Mouse (Mus musculus) embryonic facial prominence, embryonic 11.5 days (tissue): ENCODE data around the gene Mcm9. TPM values are rescaled to one million over a fixed set of nuclear protein-coding genes. Genes with fewer than 3 reads are reported as not detected.

Experiments used
- ATAC-seq: fragments of 200-750 bp; cut with Nextera tagmentation; replicated peaks from 2 replicates; pipeline ENCODE4 v1.8.0; 2017; ENCODE audit warnings: low read depth; ENCODE audit not compliant: insufficient number of reproducible peaks, low FRiP score, low TSS enrichment
- DNase-seq: peaks from one replicate; pipeline ENCODE4 v3.0.0-alpha.2; 2015; ENCODE audit warnings: low spot score
- H3K27ac ChIP-seq: fragments of 300-500 bp; sonication (generic); replicated peaks from 2 replicates; pipeline ENCODE4 v1.5.1; 2014; ENCODE audit warnings: mild to moderate bottlenecking, low read depth, low read length, control low read depth
- H3K27me3 ChIP-seq: fragments of 300-500 bp; sonication (generic); 2 replicates; pipeline ENCODE4 v1.6.1; 2014; ENCODE audit warnings: mild to moderate bottlenecking, low read length, moderate library complexity, mixed read lengths; ENCODE audit not compliant: control insufficient read depth, insufficient read depth
- H3K36me3 ChIP-seq: fragments of 300-500 bp; sonication (generic); replicated peaks from 2 replicates; pipeline ENCODE4 v1.6.1; 2014; ENCODE audit warnings: low read depth, mild to moderate bottlenecking, low read length, moderate library complexity, mixed read lengths; ENCODE audit not compliant: control insufficient read depth, insufficient read depth
- H3K4me1 ChIP-seq: fragments of 300-500 bp; sonication (generic); 2 replicates; pipeline ENCODE4 v1.6.1; 2014; ENCODE audit warnings: low read length, mixed read lengths; ENCODE audit not compliant: control insufficient read depth, insufficient read depth
- H3K4me2 ChIP-seq: fragments of 300-500 bp; sonication (generic); 2 replicates; pipeline ENCODE4 v1.6.1; 2014; ENCODE audit warnings: low read depth, mild to moderate bottlenecking, control low read depth, low read length, moderate library complexity
- H3K4me3 ChIP-seq: fragments of 300-500 bp; sonication (generic); 2 replicates; pipeline ENCODE4 v1.5.1; 2014; ENCODE audit warnings: low read depth, low read length, control low read depth
- H3K9ac ChIP-seq: fragments of 300-500 bp; sonication (generic); replicated peaks from 2 replicates; pipeline ENCODE4 v1.6.1; 2014; ENCODE audit warnings: mild to moderate bottlenecking, control low read depth, low read length
- H3K9me3 ChIP-seq: fragments of 300-500 bp; sonication (generic); replicated peaks from 2 replicates; pipeline ENCODE4 v1.6.1; 2016; ENCODE audit warnings: mild to moderate bottlenecking, low read length, inconsistent platforms, mixed read lengths; ENCODE audit not compliant: control insufficient read depth
- WGBS: fragments of 180-500 bp; shearing (Covaris S2); extraction: QIAGEN DNeasy Blood & Tissue Kit; methylation state at CpG from one replicate; pipeline ENCODE4 v1.1.7; 2014; 5-methylcytosine and 5-hydroxymethylcytosine counted together
- polyA plus RNA-seq: library from polyadenylated mRNA; unstranded; fragments of >200 nt; fragmentation: Nextera tagmentation; extraction: Ambion mirVana; gene quantifications from 2 replicates; pipeline ENCODE4 v1.2.1, GENCODE M21; 2014

Gene Mcm9
- polyA plus RNA-seq, 1 experiment from 2014 or later = 18.2 TPM

- Histone ChIP-seq H3K9me3 (no peaks in the 10 kb centered on the region), H3K4me2 (peak overlapping the region; percentile 50), H3K27ac (peak overlapping the region; percentile 99), H3K36me3 (no peaks in the 10 kb centered on the region), H3K9ac (peak overlapping the region; percentile 98), H3K27me3 (no peaks in the 10 kb centered on the region), H3K4me1 (no peaks in the 10 kb centered on the region), H3K4me3 (peak overlapping the region; percentile 95)
- ATAC-seq = peak; percentile 19; the same call in 1 of the 2 replicates
- 1% methylated on average over 62 of the region's 99 CpGs for WGBS
- DNase-seq = peak; percentile 54
These were observed 32.9 kb downstream of the Mcm9 start for GRCm38 (mm10) chr10:53597121-53597881.

- Histone ChIP-seq H3K36me3 (no peaks in the 10 kb centered on the region), H3K27ac (peak within 1 kb of the TSS; percentile 99), H3K27me3 (no peaks in the 10 kb centered on the region), H3K9me3 (no peaks in the 10 kb centered on the region), H3K9ac (peak within 1 kb of the TSS; percentile 98), H3K4me1 (no peaks in the 10 kb centered on the region), H3K4me2 (peak within 1 kb of the TSS; percentile 56), H3K4me3 (peak within 1 kb of the TSS; percentile 95)
- 0% methylated on average over 49 of the region's 52 CpGs for WGBS
- DNase-seq (peak; percentile 96), ATAC-seq (peak; percentile 98)
These were observed 33.5 kb downstream of the Mcm9 start, which contains the start of gene Asf1a for GRCm38 (mm10) chr10:53596677-53597120. Asf1a (plus strand) TSS chr10:53596757.

GRCm38 (mm10) chr10:53595744-53596676 lies 34.2 kb downstream of the Mcm9 start:
- no peaks in the 10 kb centered on the region for H3K27me3 ChIP-seq
- DNase-seq (peak; percentile 26), ATAC-seq (peak; percentile 94)
- no peaks in the 10 kb centered on the region for H3K36me3 ChIP-seq
- peak overlapping the region; percentile 79 for H3K27ac ChIP-seq
- H3K9me3 ChIP-seq = no peaks in the 10 kb centered on the region
- peak overlapping the region; percentile 38 for H3K4me3 ChIP-seq
- H3K9ac ChIP-seq = peak overlapping the region; percentile 76
- H3K4me1 ChIP-seq = no peaks in the 10 kb centered on the region
- WGBS = 9% methylated on average over 26 of the region's 27 CpGs
- peak overlapping the region; percentile 56 for H3K4me2 ChIP-seq

- no peak overlapping the region for H3K9ac ChIP-seq
- WGBS = 78% methylated on average over 3 of the region's 3 CpGs
- no peak overlapping the region for H3K27ac ChIP-seq
- H3K4me1 ChIP-seq = no peaks in the 10 kb centered on the region
- no peaks in the 10 kb centered on the region for H3K36me3 ChIP-seq
- ATAC-seq (no peak), DNase-seq (no peak)
- H3K4me3 ChIP-seq = no peak overlapping the region
- no peaks in the 10 kb centered on the region for H3K9me3 ChIP-seq
- no peaks in the 10 kb centered on the region for H3K27me3 ChIP-seq
- H3K4me2 ChIP-seq = no peak overlapping the region
These were observed 44.5 kb downstream of the Mcm9 start for GRCm38 (mm10) chr10:53585777-53586176.

GRCm38 (mm10) chr10:53581087-53581486 lies 49.2 kb downstream of the Mcm9 start:
- WGBS = 26% methylated on average over 11 of the region's 12 CpGs
- H3K4me1 ChIP-seq = no peaks in the 10 kb centered on the region
- H3K36me3 ChIP-seq = no peaks in the 10 kb centered on the region
- no peaks in the 10 kb centered on the region for H3K27me3 ChIP-seq
- no peak overlapping the region for H3K9ac ChIP-seq
- ATAC-seq = peak; percentile 75
- H3K4me3 ChIP-seq = peak overlapping the region; percentile 22
- no peak overlapping the region for H3K27ac ChIP-seq
- H3K9me3 ChIP-seq = no peaks in the 10 kb centered on the region
- no peak for DNase-seq
- H3K4me2 ChIP-seq = peak overlapping the region; percentile 44

- peak overlapping the region; percentile 41; the same call in 1 of the 2 replicates for H3K9ac ChIP-seq
- H3K27ac ChIP-seq = no peak overlapping the region
- peak; percentile 35 for DNase-seq
- WGBS = 21% methylated on average over 14 of the region's 14 CpGs
- ATAC-seq = peak; percentile 84
- no peaks in the 10 kb centered on the region for H3K27me3 ChIP-seq
- H3K36me3 ChIP-seq = no peaks in the 10 kb centered on the region
- H3K9me3 ChIP-seq = no peaks in the 10 kb centered on the region
- H3K4me3 ChIP-seq = peak overlapping the region; percentile 22
- H3K4me1 ChIP-seq = no peaks in the 10 kb centered on the region
- peak overlapping the region; percentile 44 for H3K4me2 ChIP-seq
These were observed 49.6 kb downstream of the Mcm9 start for GRCm38 (mm10) chr10:53580621-53581081.

GRCm38 (mm10) chr10:53580137-53580536 lies 50.1 kb downstream of the Mcm9 start:
- DNase-seq (no peak), ATAC-seq (peak; percentile 67)
- H3K9ac ChIP-seq = no peak overlapping the region
- no peaks in the 10 kb centered on the region for H3K36me3 ChIP-seq
- 32% methylated on average over 7 of the region's 7 CpGs for WGBS
- H3K27me3 ChIP-seq = no peaks in the 10 kb centered on the region
- H3K4me1 ChIP-seq = no peaks in the 10 kb centered on the region
- H3K4me3 ChIP-seq = no peak overlapping the region
- H3K4me2 ChIP-seq = no peak overlapping the region
- no peaks in the 10 kb centered on the region for H3K9me3 ChIP-seq
- H3K27ac ChIP-seq = no peak overlapping the region
